Mouse (Mus musculus): ENCODE results near the gene Tekt3. TPM values are rescaled to one million over a fixed set of nuclear protein-coding genes. Genes with fewer than 3 reads are reported as not detected.

Tekt3 gene
- polyA plus RNA-seq, 1 experiment from 2014 or later, result not detected

DNA sequence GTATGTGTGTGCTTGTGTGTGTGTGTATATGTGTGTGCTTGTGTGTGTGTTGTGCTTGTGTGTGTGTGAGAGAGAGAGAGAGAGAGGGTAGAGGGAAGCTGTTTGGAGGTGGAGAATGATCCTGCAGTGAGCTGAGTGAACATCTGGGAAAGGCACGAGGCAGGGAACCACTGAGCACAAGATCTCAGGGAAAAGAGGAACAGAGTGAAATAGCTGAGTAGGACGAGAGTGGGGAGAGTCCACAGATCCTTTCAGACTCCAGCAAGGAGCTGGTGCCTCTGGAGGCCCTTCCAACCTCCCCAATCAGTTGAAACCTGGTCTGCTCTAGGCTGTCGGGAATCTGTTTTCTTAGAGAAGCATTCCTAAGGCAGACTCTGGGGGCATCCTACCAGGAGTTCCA is 77.3 kb downstream of the Tekt3 start:
- Histone ChIP-seq H3K9ac (replicated peaks; ENCODE audit: low read length) (no peak overlapping the region), H3K36me3 (ENCODE audit: control insufficient read depth, insufficient read depth, low read length) (no peaks in the 10 kb centered on the region), H3K4me2 (ENCODE audit: low read length) (no peak overlapping the region), H3K27me3 (ENCODE audit: control insufficient read depth, insufficient read depth, low read length) (peaks cover 7% of the 10 kb centered on the region; the same call in 1 of the 2 replicates), H3K4me1 (ENCODE audit: control insufficient read depth, insufficient read depth, low read length) (no peaks in the 10 kb centered on the region), H3K4me3 (replicated peaks; ENCODE audit: low read depth, low read length) (no peak overlapping the region), H3K27ac (replicated peaks; ENCODE audit: low read depth, low read length) (no peak overlapping the region), H3K9me3 (ENCODE audit: control insufficient read depth, low read length) (no peaks in the 10 kb centered on the region)
- ATAC-seq (ENCODE audit: low FRiP score, low TSS enrichment) (no peak), DNase-seq (no peak)
- 76% methylated on average over 3 of the region's 3 CpGs for WGBS

DNA sequence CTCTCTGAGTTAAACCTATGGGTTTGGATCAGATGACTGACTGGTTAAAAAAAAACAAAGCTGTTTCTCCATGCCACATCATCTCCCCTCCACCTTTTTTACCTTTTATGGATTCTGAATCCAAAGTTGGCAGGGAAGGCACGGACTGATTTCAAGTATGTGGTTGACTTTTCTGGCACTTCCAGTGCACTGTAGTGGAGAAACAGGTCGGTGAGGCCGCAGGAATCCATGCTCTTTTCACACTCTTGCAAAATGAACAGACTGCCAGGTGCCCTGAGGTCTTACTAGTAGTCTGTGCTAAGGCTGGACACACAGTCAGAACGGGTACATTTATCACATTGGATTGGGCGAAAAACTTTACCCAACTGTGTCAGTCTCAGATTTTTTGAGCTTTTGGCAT is 80.9 kb downstream of the Tekt3 start:
- DNase-seq (no peak), ATAC-seq (ENCODE audit: low FRiP score, low TSS enrichment) (no peak)
- Histone ChIP-seq H3K9me3 (ENCODE audit: control insufficient read depth, low read length) (no peaks in the 10 kb centered on the region), H3K4me3 (replicated peaks; ENCODE audit: low read depth, low read length) (no peak overlapping the region), H3K9ac (replicated peaks; ENCODE audit: low read length) (no peak overlapping the region), H3K4me2 (ENCODE audit: low read length) (no peak overlapping the region), H3K36me3 (ENCODE audit: control insufficient read depth, insufficient read depth, low read length) (no peaks in the 10 kb centered on the region), H3K4me1 (ENCODE audit: control insufficient read depth, insufficient read depth, low read length) (no peaks in the 10 kb centered on the region), H3K27ac (replicated peaks; ENCODE audit: low read depth, low read length) (no peak overlapping the region), H3K27me3 (ENCODE audit: control insufficient read depth, insufficient read depth, low read length) (no peaks in the 10 kb centered on the region)
- WGBS, result 93% methylated on average over 5 of the region's 5 CpGs

DNA sequence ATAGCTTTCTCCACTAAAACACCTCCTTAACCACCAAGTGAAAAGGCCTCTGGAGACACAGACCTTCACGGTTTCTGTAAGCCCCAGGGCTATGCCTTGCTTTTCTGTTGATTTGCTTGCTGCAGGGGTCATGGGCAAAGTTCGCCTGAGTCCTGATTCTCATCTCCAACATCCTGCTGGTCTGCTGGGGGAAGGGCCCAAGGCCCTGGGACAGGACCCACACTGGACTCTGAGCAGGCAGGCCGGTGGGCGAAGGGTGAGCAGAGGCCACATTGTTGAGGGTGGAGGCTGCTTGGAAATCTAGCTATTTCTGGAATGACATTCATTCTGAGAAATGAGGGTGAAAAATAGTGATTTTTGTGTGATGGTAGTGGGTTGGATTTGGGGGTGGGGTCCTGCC is 81.4 kb downstream of the Tekt3 start:
- H3K9ac ChIP-seq (replicated peaks; ENCODE audit: low read length), result no peak overlapping the region
- no peaks in the 10 kb centered on the region for H3K36me3 ChIP-seq (ENCODE audit: control insufficient read depth, insufficient read depth, low read length)
- WGBS, result 88% methylated on average over 4 of the region's 4 CpGs
- no peak overlapping the region for H3K4me3 ChIP-seq (replicated peaks; ENCODE audit: low read depth, low read length)
- DNase-seq, result no peak
- no peaks in the 10 kb centered on the region for H3K9me3 ChIP-seq (ENCODE audit: control insufficient read depth, low read length)
- H3K27me3 ChIP-seq (ENCODE audit: control insufficient read depth, insufficient read depth, low read length), result no peaks in the 10 kb centered on the region
- no peak overlapping the region for H3K27ac ChIP-seq (replicated peaks; ENCODE audit: low read depth, low read length)
- no peaks in the 10 kb centered on the region for H3K4me1 ChIP-seq (ENCODE audit: control insufficient read depth, insufficient read depth, low read length)
- no peak for ATAC-seq (ENCODE audit: low FRiP score, low TSS enrichment)
- H3K4me2 ChIP-seq (ENCODE audit: low read length), result no peak overlapping the region

DNA sequence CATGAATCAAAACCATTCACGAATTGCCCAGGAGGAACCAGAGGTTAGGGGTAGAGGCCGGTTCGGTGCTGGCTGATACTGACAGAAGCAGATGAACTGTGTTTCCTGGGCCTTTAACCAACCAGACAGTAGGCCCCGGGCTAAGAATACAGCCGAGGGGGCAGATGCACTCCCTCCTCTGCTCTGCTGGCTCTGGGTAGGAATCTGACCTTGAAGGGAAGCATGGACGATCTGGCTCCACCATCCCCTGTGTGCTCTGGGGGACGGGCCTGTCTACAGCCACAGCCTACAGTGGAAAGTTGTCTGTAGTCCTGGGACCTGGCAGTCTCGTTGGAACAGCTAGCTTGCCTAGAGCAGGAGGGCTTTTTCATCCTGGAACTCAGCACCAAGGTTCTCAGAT is 82.0 kb downstream of the Tekt3 start:
- no peak overlapping the region for H3K9ac ChIP-seq (replicated peaks; ENCODE audit: low read length)
- no peaks in the 10 kb centered on the region for H3K27me3 ChIP-seq (ENCODE audit: control insufficient read depth, insufficient read depth, low read length)
- H3K9me3 ChIP-seq (ENCODE audit: control insufficient read depth, low read length), result no peaks in the 10 kb centered on the region
- WGBS, result 90% methylated on average over 8 of the region's 8 CpGs
- no peak overlapping the region for H3K4me2 ChIP-seq (ENCODE audit: low read length)
- ATAC-seq (ENCODE audit: low FRiP score, low TSS enrichment), result no peak
- H3K4me1 ChIP-seq (ENCODE audit: control insufficient read depth, insufficient read depth, low read length), result no peaks in the 10 kb centered on the region
- no peak overlapping the region for H3K27ac ChIP-seq (replicated peaks; ENCODE audit: low read depth, low read length)
- H3K36me3 ChIP-seq (ENCODE audit: control insufficient read depth, insufficient read depth, low read length), result no peaks in the 10 kb centered on the region
- H3K4me3 ChIP-seq (replicated peaks; ENCODE audit: low read depth, low read length), result no peak overlapping the region
- no peak for DNase-seq

Other genes starting within 250 kb of the Tekt3 start
- 4.5 and 6.8 TPM in 2 replicates for gene Trim16, start 241.4 kb upstream of the Tekt3 start, polyA plus RNA-seq (2014; fragmentation: Nextera tagmentation; extraction: Ambion mirVana)
- gene Fbxw10, start 214.6 kb upstream of the Tekt3 start, polyA plus RNA-seq (2014; fragmentation: Nextera tagmentation; extraction: Ambion mirVana), result 0.24 and 0.27 TPM in 2 replicates
- 55.9 and 58.9 TPM in 2 replicates for gene Tvp23b, start 182.2 kb upstream of the Tekt3 start, polyA plus RNA-seq (2014; fragmentation: Nextera tagmentation; extraction: Ambion mirVana)
- not detected in 2 replicates for gene Cdrt4, start 110.5 kb upstream of the Tekt3 start, polyA plus RNA-seq (2014; fragmentation: Nextera tagmentation; extraction: Ambion mirVana)
- 15.7 and 26.4 TPM in 2 replicates for gene Pmp22, start 67.3 kb downstream of the Tekt3 start, polyA plus RNA-seq (2014; fragmentation: Nextera tagmentation; extraction: Ambion mirVana)